Mouse (Mus musculus): ENCODE data around the gene Tdrd12. TPM values are rescaled to one million over a fixed set of nuclear protein-coding genes. Genes with fewer than 3 reads are reported as not detected.

The Tdrd12 gene
- polyA plus RNA-seq, 1 experiment from 2014 or later = 0.59 TPM

- no peak for DNase-seq (ENCODE audit: low spot score)
- Histone ChIP-seq H3K27me3 (ENCODE audit: control insufficient read depth, insufficient read depth, low read length) (no peaks in the 10 kb centered on the region), H3K27ac (no peak overlapping the region), H3K36me3 (replicated peaks; ENCODE audit: control insufficient read depth, insufficient read depth) (no peaks in the 10 kb centered on the region), H3K4me2 (replicated peaks) (no peak overlapping the region), H3K4me3 (replicated peaks; ENCODE audit: low read length) (no peak overlapping the region), H3K9me3 (ENCODE audit: control insufficient read depth, low read length) (no peaks in the 10 kb centered on the region), H3K4me1 (replicated peaks; ENCODE audit: control insufficient read depth, insufficient read depth, low read length) (peaks cover 13% of the 10 kb centered on the region), H3K9ac (no peak overlapping the region)
- WGBS = 88% methylated on average over 3 of the region's 3 CpGs
- no peak for ATAC-seq (ENCODE audit: low FRiP score)
Observed at GRCm38 (mm10) chr7:35557577-35557976, 20.0 kb upstream of the Tdrd12 start.

GRCm38 (mm10) chr7:35556905-35557304, 19.4 kb upstream of the Tdrd12 start:
- Histone ChIP-seq H3K27me3 (ENCODE audit: control insufficient read depth, insufficient read depth, low read length) (no peaks in the 10 kb centered on the region), H3K9ac (no peak overlapping the region), H3K27ac (no peak overlapping the region), H3K4me2 (replicated peaks) (no peak overlapping the region), H3K9me3 (ENCODE audit: control insufficient read depth, low read length) (no peaks in the 10 kb centered on the region), H3K36me3 (replicated peaks; ENCODE audit: control insufficient read depth, insufficient read depth) (no peaks in the 10 kb centered on the region), H3K4me3 (replicated peaks; ENCODE audit: low read length) (no peak overlapping the region), H3K4me1 (replicated peaks; ENCODE audit: control insufficient read depth, insufficient read depth, low read length) (peaks cover 13% of the 10 kb centered on the region)
- ATAC-seq (ENCODE audit: low FRiP score) (no peak), DNase-seq (ENCODE audit: low spot score) (no peak)
- 89% methylated on average over 5 of the region's 5 CpGs for WGBS

GRCm38 (mm10) chr7:35556205-35556603, 18.7 kb upstream of the Tdrd12 start, which contains the start of gene Nudt19:
Gene Nudt19, minus strand, starts transcription at chr7:35556304.
- Histone ChIP-seq H3K27ac (peak within 1 kb of the TSS; percentile 97), H3K4me1 (replicated peaks; ENCODE audit: control insufficient read depth, insufficient read depth, low read length) (peaks cover 13% of the 10 kb centered on the region), H3K9me3 (ENCODE audit: control insufficient read depth, low read length) (no peaks in the 10 kb centered on the region), H3K27me3 (ENCODE audit: control insufficient read depth, insufficient read depth, low read length) (no peaks in the 10 kb centered on the region), H3K4me3 (replicated peaks; ENCODE audit: low read length) (peak within 1 kb of the TSS; percentile 74), H3K9ac (peak within 1 kb of the TSS; percentile 96), H3K4me2 (replicated peaks) (peak within 1 kb of the TSS; percentile 97), H3K36me3 (replicated peaks; ENCODE audit: control insufficient read depth, insufficient read depth) (no peaks in the 10 kb centered on the region; the same call in 1 of the 2 replicates)
- 71% methylated on average over 4 of the region's 4 CpGs for WGBS
- no peak for ATAC-seq (ENCODE audit: low FRiP score)
- DNase-seq (ENCODE audit: low spot score) = no peak

- peaks cover 13% of the 10 kb centered on the region for H3K4me1 ChIP-seq (replicated peaks; ENCODE audit: control insufficient read depth, insufficient read depth, low read length)
- peak overlapping the region; percentile 97 for H3K27ac ChIP-seq
- DNase-seq (ENCODE audit: low spot score) = peak; percentile 92
- no peaks in the 10 kb centered on the region for H3K9me3 ChIP-seq (ENCODE audit: control insufficient read depth, low read length)
- H3K27me3 ChIP-seq (ENCODE audit: control insufficient read depth, insufficient read depth, low read length) = no peaks in the 10 kb centered on the region
- under 1% methylated on average over 93 of the region's 93 CpGs for WGBS
- H3K4me2 ChIP-seq (replicated peaks) = peak overlapping the region; percentile 97
- ATAC-seq (ENCODE audit: low FRiP score) = peak; percentile 95
- peaks cover 2% of the 10 kb centered on the region; the same call in 1 of the 2 replicates for H3K36me3 ChIP-seq (replicated peaks; ENCODE audit: control insufficient read depth, insufficient read depth)
- peak overlapping the region; percentile 96 for H3K9ac ChIP-seq
- H3K4me3 ChIP-seq (replicated peaks; ENCODE audit: low read length) = peak overlapping the region; percentile 74
Observed at GRCm38 (mm10) chr7:35555224-35556204, 18.0 kb upstream of the Tdrd12 start.

- peak overlapping the region; percentile 97 for H3K27ac ChIP-seq
- peaks cover 10% of the 10 kb centered on the region for H3K36me3 ChIP-seq (replicated peaks; ENCODE audit: control insufficient read depth, insufficient read depth)
- H3K4me2 ChIP-seq (replicated peaks) = peak overlapping the region; percentile 97
- ATAC-seq (ENCODE audit: low FRiP score) (peak; percentile 41; the same call in 1 of the 2 replicates), DNase-seq (ENCODE audit: low spot score) (peak; percentile 55)
- WGBS = 4% methylated on average over 28 of the region's 28 CpGs
- H3K9me3 ChIP-seq (ENCODE audit: control insufficient read depth, low read length) = no peaks in the 10 kb centered on the region
- peak overlapping the region; percentile 96 for H3K9ac ChIP-seq
- peak overlapping the region; percentile 74 for H3K4me3 ChIP-seq (replicated peaks; ENCODE audit: low read length)
- H3K27me3 ChIP-seq (ENCODE audit: control insufficient read depth, insufficient read depth, low read length) = no peaks in the 10 kb centered on the region
- peaks cover 13% of the 10 kb centered on the region for H3K4me1 ChIP-seq (replicated peaks; ENCODE audit: control insufficient read depth, insufficient read depth, low read length)
Observed at GRCm38 (mm10) chr7:35554605-35555175, 17.1 kb upstream of the Tdrd12 start.

- Histone ChIP-seq H3K9ac (peak overlapping the region; percentile 96), H3K36me3 (replicated peaks; ENCODE audit: control insufficient read depth, insufficient read depth) (peaks cover 17% of the 10 kb centered on the region), H3K27ac (no peak overlapping the region), H3K4me2 (replicated peaks) (peak overlapping the region; percentile 97), H3K4me1 (replicated peaks; ENCODE audit: control insufficient read depth, insufficient read depth, low read length) (peaks cover 13% of the 10 kb centered on the region), H3K4me3 (replicated peaks; ENCODE audit: low read length) (peak overlapping the region; percentile 74), H3K27me3 (ENCODE audit: control insufficient read depth, insufficient read depth, low read length) (no peaks in the 10 kb centered on the region), H3K9me3 (ENCODE audit: control insufficient read depth, low read length) (no peaks in the 10 kb centered on the region)
- no peak for DNase-seq (ENCODE audit: low spot score)
- WGBS = 63% methylated on average over 10 of the region's 10 CpGs
- no peak for ATAC-seq (ENCODE audit: low FRiP score)
Observed at GRCm38 (mm10) chr7:35553751-35554604, 16.4 kb upstream of the Tdrd12 start.

- Histone ChIP-seq H3K4me1 (replicated peaks; ENCODE audit: control insufficient read depth, insufficient read depth, low read length) (no peaks in the 10 kb centered on the region), H3K27ac (no peak overlapping the region), H3K4me2 (replicated peaks) (no peak overlapping the region), H3K9me3 (ENCODE audit: control insufficient read depth, low read length) (no peaks in the 10 kb centered on the region), H3K27me3 (ENCODE audit: control insufficient read depth, insufficient read depth, low read length) (no peaks in the 10 kb centered on the region), H3K4me3 (replicated peaks; ENCODE audit: low read length) (no peak overlapping the region), H3K36me3 (replicated peaks; ENCODE audit: control insufficient read depth, insufficient read depth) (peaks cover 37% of the 10 kb centered on the region), H3K9ac (no peak overlapping the region)
- DNase-seq (ENCODE audit: low spot score) (peak; percentile 80), ATAC-seq (ENCODE audit: low FRiP score) (no peak)
- WGBS = 33% methylated on average over 4 of the region's 4 CpGs
Observed at GRCm38 (mm10) chr7:35545881-35546280, 8.3 kb upstream of the Tdrd12 start.

- Histone ChIP-seq H3K4me3 (replicated peaks; ENCODE audit: low read length) (no peak overlapping the region), H3K36me3 (replicated peaks; ENCODE audit: control insufficient read depth, insufficient read depth) (no peaks in the 10 kb centered on the region), H3K4me2 (replicated peaks) (no peak overlapping the region), H3K27me3 (ENCODE audit: control insufficient read depth, insufficient read depth, low read length) (no peaks in the 10 kb centered on the region), H3K27ac (no peak overlapping the region), H3K4me1 (replicated peaks; ENCODE audit: control insufficient read depth, insufficient read depth, low read length) (no peaks in the 10 kb centered on the region), H3K9ac (no peak overlapping the region), H3K9me3 (ENCODE audit: control insufficient read depth, low read length) (no peaks in the 10 kb centered on the region)
- WGBS = 87% methylated on average over 12 of the region's 12 CpGs
- no peak for DNase-seq (ENCODE audit: low spot score)
- ATAC-seq (ENCODE audit: low FRiP score) = no peak
Observed at GRCm38 (mm10) chr7:35535750-35536512, 1.6 kb downstream of the Tdrd12 start.

Data from hindbrain, embryonic 14.5 days (tissue).